Mouse (Mus musculus): ENCODE data around the gene Pias4.

DNA sequence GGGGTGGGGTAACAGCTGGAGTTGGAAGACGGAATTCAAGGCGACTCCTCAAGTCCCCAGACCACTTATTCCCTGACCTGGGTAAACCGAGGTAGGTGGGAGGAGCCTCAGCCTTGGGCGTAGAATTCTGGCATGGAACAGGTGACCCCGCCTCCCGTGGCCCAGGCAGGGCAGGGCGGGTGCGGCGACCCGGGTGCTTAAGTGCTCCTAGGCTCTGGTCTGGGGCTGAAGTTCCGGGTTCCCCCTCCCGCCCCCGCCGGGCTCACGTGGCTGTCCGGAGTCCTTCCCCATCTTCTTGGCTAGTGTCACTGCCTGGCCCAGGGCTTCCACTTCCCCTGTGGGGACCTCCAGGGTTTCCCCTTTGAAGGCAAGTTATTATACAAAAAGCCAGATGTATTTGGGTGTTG, 33.5 kb downstream of the Pias4 start:
- TF ChIP-seq TAL1 (IDR thresholded peaks at IDR 0.05; ENCODE audit: low read length), result no peak
- no peak for TF ChIP-seq GATA1 (IDR thresholded peaks at IDR 0.05; ENCODE audit: low read length)
